Mouse (Mus musculus) erythroblast, embryonic 14.5 days (primary cell): Measurements from ENCODE around the gene Lrrc71.

Experiments
- GATA1 ChIP-seq: IDR thresholded peaks from 2 replicates; pipeline ENCODE4 v1.6.1; 2012; ENCODE audit warnings: low read length, inconsistent platforms, mixed read lengths
- TAL1 ChIP-seq: IDR thresholded peaks from 3 replicates; pipeline ENCODE4 v1.6.1; 2012; ENCODE audit warnings: low read length, inconsistent platforms, mixed read lengths

DNA sequence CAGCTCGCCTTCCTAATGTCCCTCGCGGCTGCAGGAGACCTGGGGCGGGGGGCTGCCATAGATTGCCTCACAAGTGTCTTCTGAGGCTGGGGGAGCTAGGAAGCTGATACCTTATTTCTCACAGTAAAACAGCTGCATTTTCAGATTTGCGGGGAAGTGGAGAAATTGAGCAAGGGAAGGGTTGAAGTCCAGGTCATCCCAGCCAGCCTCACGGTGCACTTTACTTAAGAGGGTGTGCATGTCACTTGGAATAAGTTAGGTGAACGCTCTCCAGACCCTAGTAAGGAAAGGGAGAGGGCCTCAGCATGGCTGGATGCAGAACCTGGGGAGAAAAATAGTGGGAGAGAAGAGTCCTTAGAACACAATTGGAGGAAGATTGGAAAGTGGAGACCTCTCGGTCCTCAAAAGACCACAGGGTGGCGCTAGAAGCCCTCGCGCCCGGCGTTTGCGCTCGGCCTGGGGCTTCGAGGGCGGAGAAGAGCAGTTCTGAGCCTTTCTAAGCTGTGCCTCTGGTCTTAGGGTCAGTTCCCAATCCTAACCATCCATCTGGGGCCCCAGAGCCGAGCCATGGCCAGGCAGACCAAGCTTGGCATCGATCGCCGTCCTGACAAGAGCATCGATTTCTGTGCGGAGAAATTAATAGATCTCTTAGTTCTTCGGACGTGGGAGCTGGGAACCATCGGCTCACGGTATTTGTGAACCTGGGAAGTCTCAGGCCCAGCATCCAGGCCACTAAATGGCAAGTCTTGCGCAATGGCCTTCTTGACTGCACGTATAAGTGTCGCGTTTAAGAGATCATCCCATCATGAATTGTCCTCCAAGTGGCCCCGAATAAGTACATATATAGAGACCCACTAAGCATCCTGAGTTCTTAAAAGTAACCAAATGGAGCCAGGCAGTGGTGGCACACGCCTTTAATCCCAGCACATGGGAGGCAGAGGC, 47.2 kb upstream of the Lrrc71 start:
- TF ChIP-seq GATA1 (no peak), TAL1 (no peak)
